Mouse (Mus musculus): Measurements from ENCODE around the gene Sec1. TPM values are rescaled to one million over a fixed set of nuclear protein-coding genes. Genes with fewer than 3 reads are reported as not detected.

Sec1 gene
- polyA plus RNA-seq, 1 experiment from 2014 or later, result 0.04 TPM

DNA sequence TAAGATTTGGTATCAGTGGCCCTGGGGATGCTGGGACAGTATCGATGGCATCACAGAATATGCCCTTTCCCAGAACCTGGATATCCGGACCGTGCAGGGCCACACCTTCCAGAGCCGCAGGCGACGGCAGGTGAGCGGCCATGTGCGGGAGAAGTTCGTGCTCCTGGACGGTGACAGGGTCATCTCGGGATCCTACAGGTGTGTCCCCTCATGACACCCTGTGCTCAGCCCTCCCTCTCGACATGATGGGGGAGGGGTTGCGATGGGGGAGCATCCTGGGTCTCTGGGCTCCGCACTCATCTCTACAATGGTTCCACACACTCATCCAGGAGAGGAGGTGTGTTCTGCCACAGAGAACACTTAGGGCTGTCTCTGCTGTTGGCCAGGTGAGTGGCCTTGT is 29.6 kb upstream of the Sec1 start:
- Histone ChIP-seq H3K4me3 (ENCODE audit: low read depth, low read length) (no peak overlapping the region), H3K9me3 (ENCODE audit: low read length) (no peaks in the 10 kb centered on the region), H3K27ac (ENCODE audit: low read depth) (no peak overlapping the region), H3K9ac (replicated peaks) (no peak overlapping the region), H3K4me2 (ENCODE audit: low read depth, low read length) (no peak overlapping the region), H3K36me3 (replicated peaks; ENCODE audit: insufficient read depth, low read length) (peaks cover 21% of the 10 kb centered on the region), H3K4me1 (ENCODE audit: insufficient read depth) (peaks cover 16% of the 10 kb centered on the region), H3K27me3 (ENCODE audit: insufficient read depth, low read length) (no peaks in the 10 kb centered on the region)
- TF ChIP-seq CTCF (IDR thresholded peaks at IDR 0.05; ENCODE audit: low read depth) (no peak), EP300 (IDR thresholded peaks at IDR 0.05; ENCODE audit: low read depth) (no peak)
- DNase-seq (no peak), ATAC-seq (no peak)
- 89% methylated on average over 14 of the region's 14 CpGs for WGBS (ENCODE audit: insufficient replicate concordance)

DNA sequence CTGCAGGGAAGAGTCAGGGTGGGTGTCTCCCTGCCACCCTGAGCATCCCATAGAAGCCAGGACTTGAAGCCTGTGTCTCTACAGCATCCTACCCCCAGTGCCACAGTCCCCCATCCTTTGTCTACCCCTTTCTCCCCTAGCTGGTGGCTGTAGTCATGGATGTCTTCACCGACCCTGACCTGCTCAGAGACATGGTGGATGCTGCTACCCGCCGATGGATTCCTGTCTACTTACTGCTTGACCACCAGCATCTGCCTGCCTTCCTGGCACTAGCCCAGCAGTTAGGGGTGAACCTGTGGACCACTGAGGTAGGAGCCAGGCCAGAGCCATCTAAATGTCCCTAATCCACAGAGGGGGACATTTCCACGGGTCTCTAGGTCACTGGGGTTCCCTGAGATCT is 29.1 kb upstream of the Sec1 start:
- no peaks in the 10 kb centered on the region for H3K9me3 ChIP-seq (ENCODE audit: low read length)
- H3K4me1 ChIP-seq (ENCODE audit: insufficient read depth), result peaks cover 16% of the 10 kb centered on the region
- H3K27ac ChIP-seq (ENCODE audit: low read depth), result no peak overlapping the region
- DNase-seq (no peak), ATAC-seq (no peak)
- TF ChIP-seq CTCF (IDR thresholded peaks at IDR 0.05; ENCODE audit: low read depth) (no peak), EP300 (IDR thresholded peaks at IDR 0.05; ENCODE audit: low read depth) (no peak)
- no peak overlapping the region for H3K9ac ChIP-seq (replicated peaks)
- no peaks in the 10 kb centered on the region for H3K27me3 ChIP-seq (ENCODE audit: insufficient read depth, low read length)
- H3K4me2 ChIP-seq (ENCODE audit: low read depth, low read length), result no peak overlapping the region
- H3K36me3 ChIP-seq (replicated peaks; ENCODE audit: insufficient read depth, low read length), result peaks cover 21% of the 10 kb centered on the region
- H3K4me3 ChIP-seq (ENCODE audit: low read depth, low read length), result no peak overlapping the region
- WGBS (ENCODE audit: insufficient replicate concordance), result 80% methylated on average over 4 of the region's 4 CpGs

DNA sequence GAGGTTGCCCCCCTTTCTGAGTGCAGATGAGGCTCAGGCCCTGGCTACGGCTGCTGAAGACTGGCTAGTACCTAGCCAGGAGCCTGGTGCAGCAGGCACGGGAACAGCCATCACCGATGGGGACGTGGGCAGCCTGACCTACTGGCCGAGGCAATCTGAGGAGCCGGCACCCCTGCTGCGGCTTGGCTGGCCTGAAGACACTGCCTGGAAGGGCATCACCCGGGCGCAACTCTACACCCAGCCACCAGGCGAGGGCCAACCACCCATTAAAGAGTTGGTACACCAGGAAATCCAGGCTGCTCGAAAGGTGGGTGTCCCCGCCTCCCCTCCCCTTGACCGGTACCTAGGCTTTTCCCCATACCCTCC is 28.1 kb upstream of the Sec1 start:
- Histone ChIP-seq H3K9me3 (ENCODE audit: low read length) (no peaks in the 10 kb centered on the region), H3K27me3 (ENCODE audit: insufficient read depth, low read length) (no peaks in the 10 kb centered on the region), H3K4me1 (ENCODE audit: insufficient read depth) (peaks cover 12% of the 10 kb centered on the region), H3K4me3 (ENCODE audit: low read depth, low read length) (no peak overlapping the region), H3K27ac (ENCODE audit: low read depth) (no peak overlapping the region), H3K9ac (replicated peaks) (no peak overlapping the region), H3K4me2 (ENCODE audit: low read depth, low read length) (no peak overlapping the region), H3K36me3 (replicated peaks; ENCODE audit: insufficient read depth, low read length) (peaks cover 21% of the 10 kb centered on the region)
- whole genome bisulfite sequencing (ENCODE audit: insufficient replicate concordance), result 79% methylated on average over 13 of the region's 13 CpGs
- DNase-seq (peak; percentile 30), ATAC-seq (no peak)
- TF ChIP-seq EP300 (IDR thresholded peaks at IDR 0.05; ENCODE audit: low read depth) (no peak), CTCF (IDR thresholded peaks at IDR 0.05; ENCODE audit: low read depth) (no peak; the same call in 1 of the 2 replicates)

DNA sequence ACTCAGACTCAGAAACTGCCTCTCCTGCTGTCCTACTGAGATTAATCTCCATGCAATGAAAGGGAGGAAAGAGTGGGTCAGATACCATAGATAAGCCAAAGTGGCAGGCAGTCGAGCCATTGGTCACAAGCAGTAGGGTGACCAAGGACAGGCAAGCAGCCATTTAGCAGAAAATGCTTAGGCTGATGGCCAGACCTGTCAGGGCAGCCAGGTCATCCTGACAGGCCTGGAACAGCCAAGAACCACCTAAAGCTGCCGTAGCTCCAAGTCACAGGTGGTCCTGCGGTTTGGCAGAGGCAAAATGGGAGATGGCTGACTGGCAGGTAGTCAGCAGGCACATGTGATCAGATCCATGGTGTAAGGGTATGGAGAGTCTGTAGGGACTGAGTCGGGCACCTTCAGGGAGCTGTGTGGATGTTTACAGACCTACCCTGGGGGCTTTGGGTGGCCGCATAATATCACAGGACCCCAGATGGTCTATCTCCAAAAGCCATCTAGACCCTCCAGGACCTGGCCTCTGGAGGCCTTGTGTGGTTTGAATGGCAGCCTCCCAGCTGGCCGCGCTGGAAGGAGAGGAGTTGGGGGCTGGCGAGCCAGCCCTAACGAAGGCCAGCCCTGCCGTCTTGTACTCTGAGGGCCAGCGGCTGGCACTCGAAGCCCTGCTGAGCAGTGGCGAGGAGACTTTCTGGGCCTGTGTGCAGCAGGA is 27.6 kb upstream of the Sec1 start:
- ATAC-seq, result no peak
- TF ChIP-seq EP300 (IDR thresholded peaks at IDR 0.05; ENCODE audit: low read depth), result no peak
- TF ChIP-seq CTCF (IDR thresholded peaks at IDR 0.05; ENCODE audit: low read depth), result no peak
- Histone ChIP-seq H3K4me2 (ENCODE audit: low read depth, low read length) (no peak overlapping the region), H3K27ac (ENCODE audit: low read depth) (no peak overlapping the region), H3K4me3 (ENCODE audit: low read depth, low read length) (no peak overlapping the region), H3K4me1 (ENCODE audit: insufficient read depth) (peaks cover 16% of the 10 kb centered on the region), H3K36me3 (replicated peaks; ENCODE audit: insufficient read depth, low read length) (peaks cover 21% of the 10 kb centered on the region), H3K9ac (replicated peaks) (no peak overlapping the region), H3K27me3 (ENCODE audit: insufficient read depth, low read length) (no peaks in the 10 kb centered on the region), H3K9me3 (ENCODE audit: low read length) (no peaks in the 10 kb centered on the region)
- 76% methylated on average over 13 of the region's 13 CpGs for WGBS (ENCODE audit: insufficient replicate concordance)
- DNase-seq, result no peak

DNA sequence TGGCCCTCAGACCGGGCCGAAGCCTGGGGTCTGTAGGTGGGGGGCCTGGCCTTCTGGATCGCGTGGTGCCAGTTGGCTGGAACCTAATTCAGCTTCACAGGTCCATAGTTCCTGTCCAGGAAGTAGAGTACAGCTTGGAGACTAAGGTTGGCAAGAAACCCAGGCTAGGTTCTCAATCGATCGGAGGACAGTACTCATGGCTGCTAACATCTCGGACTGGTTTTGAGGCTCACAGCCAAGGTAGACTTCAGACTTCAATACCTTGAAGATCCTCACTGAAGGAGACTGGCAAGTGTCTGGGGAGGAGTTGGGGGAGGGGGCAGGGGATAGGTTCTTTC is 27.0 kb upstream of the Sec1 start:
- no peak overlapping the region for H3K4me2 ChIP-seq (ENCODE audit: low read depth, low read length)
- 70% methylated on average over 7 of the region's 7 CpGs for WGBS (ENCODE audit: insufficient replicate concordance)
- ATAC-seq, result no peak

DNA sequence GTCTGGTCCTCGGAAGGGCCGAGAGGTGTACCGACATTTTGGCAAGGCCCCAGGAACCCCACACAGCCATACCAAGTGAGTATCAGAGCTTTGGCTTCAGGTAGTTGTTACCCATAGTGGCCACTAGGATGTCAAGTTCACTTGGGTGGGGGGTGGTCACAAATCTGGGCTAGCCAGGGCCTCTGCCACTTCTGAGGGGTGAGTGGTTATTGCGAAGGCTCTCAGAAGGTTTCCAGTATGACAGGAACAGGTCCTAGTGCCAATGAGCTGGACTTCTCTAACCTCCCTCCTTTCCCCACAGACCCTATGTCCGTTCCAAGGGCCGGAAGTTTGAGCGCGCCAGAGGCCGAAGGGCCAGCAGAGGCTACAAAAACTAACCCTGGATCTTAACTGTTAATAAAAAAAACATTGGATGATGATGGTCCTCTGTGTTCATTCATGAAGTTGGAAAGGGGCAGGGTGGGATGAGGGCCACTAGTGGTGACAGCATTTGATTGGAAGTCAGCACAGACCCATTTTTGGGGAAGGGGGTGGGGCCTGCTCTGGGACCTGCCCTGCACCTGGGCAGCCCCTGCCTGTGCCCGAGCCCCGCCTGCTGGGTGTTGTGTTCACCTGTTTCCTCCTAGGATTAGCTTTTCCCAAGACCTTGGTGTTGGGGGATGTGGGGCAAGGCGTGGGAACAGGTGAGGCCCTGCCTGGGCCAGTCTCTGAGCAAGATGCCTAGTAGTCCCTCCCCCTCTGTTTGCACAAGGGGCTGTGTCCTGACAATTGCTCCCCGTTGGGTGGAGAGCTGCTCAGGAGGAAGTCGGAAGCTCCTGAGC is 26.4 kb upstream of the Sec1 start, which contains the start of gene Fam83e:
Gene Fam83e, plus strand, starts transcription at position 800 of the 821 bp plus-strand sequence.
- no peak for DNase-seq
- H3K27ac ChIP-seq (ENCODE audit: low read depth), result no peak within 1 kb of the TSS
- peaks cover 26% of the 10 kb centered on the region for H3K4me1 ChIP-seq (ENCODE audit: insufficient read depth)
- no peak within 1 kb of the TSS for H3K4me2 ChIP-seq (ENCODE audit: low read depth, low read length)
- H3K27me3 ChIP-seq (ENCODE audit: insufficient read depth, low read length), result no peaks in the 10 kb centered on the region
- no peak within 1 kb of the TSS for H3K9ac ChIP-seq (replicated peaks)
- no peak for ATAC-seq
- H3K9me3 ChIP-seq (ENCODE audit: low read length), result no peaks in the 10 kb centered on the region
- no peak for TF ChIP-seq EP300 (IDR thresholded peaks at IDR 0.05; ENCODE audit: low read depth)
- TF ChIP-seq CTCF (IDR thresholded peaks at IDR 0.05; ENCODE audit: low read depth), result peak; percentile 34
- peaks cover 21% of the 10 kb centered on the region for H3K36me3 ChIP-seq (replicated peaks; ENCODE audit: insufficient read depth, low read length)
- no peak within 1 kb of the TSS for H3K4me3 ChIP-seq (ENCODE audit: low read depth, low read length)
- WGBS (ENCODE audit: insufficient replicate concordance), result 78% methylated on average over 14 of the region's 14 CpGs

More for the DNA sequence above, 27.0 kb upstream of the Sec1 start:
- Histone ChIP-seq H3K9ac (replicated peaks) (no peak overlapping the region), H3K36me3 (replicated peaks; ENCODE audit: insufficient read depth, low read length) (peaks cover 21% of the 10 kb centered on the region), H3K4me1 (ENCODE audit: insufficient read depth) (peaks cover 21% of the 10 kb centered on the region), H3K27ac (ENCODE audit: low read depth) (no peak overlapping the region), H3K4me3 (ENCODE audit: low read depth, low read length) (no peak overlapping the region), H3K9me3 (ENCODE audit: low read length) (no peaks in the 10 kb centered on the region), H3K27me3 (ENCODE audit: insufficient read depth, low read length) (no peaks in the 10 kb centered on the region)
- no peak for DNase-seq
- TF ChIP-seq EP300 (IDR thresholded peaks at IDR 0.05; ENCODE audit: low read depth), result no peak
- no peak for TF ChIP-seq CTCF (IDR thresholded peaks at IDR 0.05; ENCODE audit: low read depth)
